Mouse (Mus musculus) right cerebral cortex, postnatal 36 days (tissue): ENCODE data around the gene Eif4g1.

ENCODE experiments used
- DNase-seq, 2 experiments: peaks; one replicate each; pipeline ENCODE4 v3.0.0; 2022; ENCODE audit warnings: low spot score in 2 of 2, mixed read lengths in 1 of 2

The Eif4g1 gene

DNA sequence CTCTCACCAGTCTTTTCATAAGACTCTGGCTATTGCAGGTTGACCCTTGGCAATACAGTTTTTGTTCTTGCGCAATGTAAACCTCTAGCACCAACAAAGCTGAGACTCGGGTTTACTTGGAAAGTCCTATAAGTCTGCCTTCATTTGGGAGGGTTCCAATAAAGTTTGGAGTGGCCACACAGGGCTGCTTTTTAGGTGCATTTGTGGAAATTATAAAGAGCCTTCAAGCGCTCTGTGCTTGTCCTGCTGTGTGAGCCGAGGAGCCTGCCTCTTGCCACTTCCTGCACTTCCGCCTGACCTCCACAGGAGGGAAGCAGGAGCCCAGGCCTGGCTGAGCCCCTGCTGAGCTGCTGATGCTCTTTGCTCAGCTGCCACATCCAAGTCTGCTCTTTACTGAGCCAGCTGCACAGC is 56.2 kb downstream of the Eif4g1 start:
- no peak for DNase-seq

DNA sequence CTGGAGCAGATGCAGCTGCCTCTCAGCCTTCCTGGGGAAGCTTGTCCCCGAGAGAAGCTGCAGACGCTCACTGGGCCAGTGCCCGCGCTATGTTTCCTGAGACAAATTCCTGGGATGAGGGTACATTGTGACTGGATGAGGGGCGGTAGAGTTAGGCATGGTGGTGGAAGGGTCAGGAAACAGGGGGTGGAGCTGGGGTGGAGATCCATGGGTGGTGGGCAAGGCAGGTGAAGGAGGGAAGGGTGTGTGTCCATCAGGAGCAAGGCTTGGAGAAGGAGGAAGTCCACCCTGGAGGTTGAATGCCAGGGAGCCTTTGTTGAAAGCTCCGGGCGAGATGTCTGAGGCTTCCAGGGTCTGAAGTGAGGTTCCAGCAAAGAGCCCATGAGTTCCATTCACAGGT is 57.2 kb downstream of the Eif4g1 start:
- DNase-seq = no peak

DNA sequence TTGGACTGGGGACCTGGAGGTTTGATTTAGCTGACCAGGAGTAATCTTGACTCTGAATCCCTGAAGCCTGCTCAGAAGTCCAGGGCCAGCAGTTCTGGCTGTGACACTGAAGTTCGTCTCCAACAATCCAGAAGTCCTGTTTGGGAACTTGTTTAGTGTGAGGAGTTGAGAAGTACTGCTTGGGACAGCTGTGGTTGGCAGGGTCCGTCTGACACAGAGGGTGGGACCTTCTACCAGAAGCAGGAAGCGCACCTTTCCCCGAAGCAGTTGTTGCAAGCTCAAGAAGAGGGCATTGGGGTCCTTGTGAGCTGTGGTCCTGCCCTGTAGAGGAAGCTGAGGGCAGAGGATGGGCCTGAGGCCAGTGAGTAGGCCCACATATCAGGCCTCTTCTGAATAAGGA is 57.6 kb downstream of the Eif4g1 start:
- no peak for DNase-seq

DNA sequence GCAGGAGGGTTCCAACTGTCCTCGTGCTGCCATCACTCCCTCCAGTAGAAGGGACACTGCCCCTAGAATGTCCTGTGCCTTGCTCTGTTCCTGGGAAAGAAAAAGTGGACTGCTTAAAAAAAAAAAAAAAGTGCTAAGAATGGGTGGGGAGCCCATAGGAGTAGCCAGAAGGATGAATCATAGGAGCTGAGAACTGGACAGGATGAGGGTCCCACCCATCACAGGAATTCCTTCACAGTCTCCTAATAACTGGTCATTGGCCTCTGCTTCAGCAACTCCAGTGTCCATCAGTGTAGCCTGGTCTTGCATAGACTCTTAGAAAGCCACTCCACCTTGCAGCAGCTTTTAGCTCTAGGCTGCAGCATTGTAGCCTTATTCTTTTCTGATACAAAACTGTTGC is 58.3 kb downstream of the Eif4g1 start:
- no peak for DNase-seq

DNA sequence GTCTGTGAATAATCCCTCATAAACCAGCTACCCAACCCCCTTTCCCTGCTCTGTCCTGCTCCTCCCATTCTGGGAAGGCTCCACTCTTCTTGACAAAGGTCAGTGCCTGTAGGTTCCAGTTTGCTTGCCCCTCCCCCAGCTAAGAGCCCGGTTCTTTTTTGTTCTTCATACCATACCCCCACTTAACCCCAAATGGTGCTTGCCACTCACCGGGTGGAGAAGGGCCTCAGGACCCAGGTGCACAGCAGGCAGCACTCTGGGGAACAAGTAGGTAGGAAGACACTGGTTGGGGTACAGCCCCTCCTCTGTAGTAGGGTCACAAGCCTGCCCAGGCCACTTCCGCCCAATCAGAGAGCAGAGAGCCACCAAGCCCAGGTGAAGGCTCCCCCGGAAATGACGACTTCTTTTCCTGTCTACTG is 62.2 kb downstream of the Eif4g1 start:
- no peak for DNase-seq

DNA sequence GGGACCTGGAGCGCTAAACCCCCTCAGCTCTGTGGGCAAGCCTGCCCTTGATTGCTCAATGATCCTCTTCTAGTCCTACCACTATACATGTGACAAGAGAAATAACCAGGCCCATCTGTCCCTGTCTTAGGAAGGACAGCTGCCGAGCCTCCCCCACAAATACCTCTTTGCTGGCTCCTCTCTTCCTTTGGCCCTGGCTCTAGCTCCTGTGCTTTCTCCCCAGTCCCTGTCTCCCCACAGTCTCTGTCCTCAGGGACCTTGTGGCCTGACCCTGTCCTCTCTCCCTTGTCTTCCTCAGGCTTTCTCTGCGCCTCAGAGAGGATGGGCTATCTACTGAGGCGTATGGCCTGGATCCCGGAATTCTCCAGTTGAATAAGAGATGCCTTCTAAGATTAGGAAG is 63.6 kb downstream of the Eif4g1 start:
- DNase-seq = no peak

DNA sequence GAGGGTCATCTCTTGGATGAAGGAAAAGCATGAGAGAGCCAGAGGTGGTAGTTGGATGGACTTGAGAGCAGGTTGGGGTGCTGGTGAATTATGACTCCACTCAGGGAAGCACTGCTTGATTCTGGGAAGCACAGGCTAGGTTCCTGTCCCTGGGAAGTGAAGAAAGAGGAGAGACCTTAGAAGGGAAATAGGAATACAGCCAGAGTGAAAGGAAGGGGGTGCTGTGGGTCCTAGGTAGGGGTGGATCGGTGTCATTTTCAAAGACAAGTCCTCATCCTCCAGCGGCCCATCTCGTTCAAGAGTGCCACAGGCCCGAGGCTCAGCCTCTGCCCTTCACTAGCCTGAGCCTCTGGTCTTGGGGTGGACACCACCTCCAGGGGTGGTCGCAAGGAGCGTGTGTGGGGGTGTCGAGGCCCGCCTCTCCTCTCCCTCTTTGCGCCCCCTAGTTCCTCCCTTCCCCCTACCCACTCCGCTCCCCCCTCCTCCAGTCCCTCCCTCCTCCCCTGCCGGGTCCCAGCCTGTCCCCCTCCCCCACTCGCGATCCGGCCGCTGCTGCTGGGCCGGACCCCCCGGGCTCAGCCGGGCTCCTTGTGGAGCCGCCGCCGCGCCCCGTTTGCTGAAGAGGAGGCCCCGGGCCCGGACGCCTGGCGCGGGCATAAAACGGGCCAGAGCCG is 64.3 kb downstream of the Eif4g1 start:
- DNase-seq = no peak

DNA sequence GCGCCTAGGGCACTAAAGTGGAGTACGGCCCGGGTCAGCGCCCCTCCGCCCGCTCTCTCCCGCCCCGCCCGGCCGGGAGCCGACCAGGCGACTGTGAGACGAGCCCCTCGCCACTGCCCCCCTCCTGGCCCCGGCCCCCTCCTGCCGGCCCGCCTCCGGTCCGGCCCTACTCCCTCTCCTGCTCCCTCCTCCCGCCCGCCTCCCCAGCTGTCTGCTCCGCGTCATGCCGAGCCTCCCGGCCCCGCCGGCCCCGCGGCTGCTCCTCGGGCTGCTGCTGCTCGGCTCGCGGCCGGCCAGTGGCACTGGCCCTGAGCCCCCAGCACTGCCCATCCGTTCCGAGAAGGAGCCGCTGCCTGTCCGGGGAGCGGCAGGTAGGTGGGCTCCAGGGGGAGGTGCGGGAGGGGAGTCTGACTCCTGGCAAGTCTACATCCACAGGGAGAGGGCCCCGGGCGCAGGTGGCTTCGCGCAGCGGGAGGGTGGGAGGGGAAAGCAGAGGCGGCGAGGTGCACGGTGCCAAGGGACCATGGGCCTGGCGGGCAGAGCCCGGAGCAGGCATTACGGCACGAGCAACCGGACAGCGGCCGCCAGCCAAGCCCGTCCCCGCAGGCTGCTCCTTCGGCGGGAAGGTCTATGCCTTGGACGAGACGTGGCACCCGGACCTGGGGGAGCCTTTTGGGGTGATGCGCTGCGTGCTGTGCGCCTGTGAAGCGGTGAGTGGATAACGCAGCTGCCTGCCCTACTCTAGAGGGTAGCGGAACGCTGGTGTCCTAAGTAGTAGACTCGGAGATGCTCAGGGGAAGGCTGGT is 65.0 kb downstream of the Eif4g1 start, which contains the start of gene Chrd:
Gene Chrd (plus strand): TSS at position 203 of the 806 bp plus-strand sequence.
- no peak for DNase-seq

DNA sequence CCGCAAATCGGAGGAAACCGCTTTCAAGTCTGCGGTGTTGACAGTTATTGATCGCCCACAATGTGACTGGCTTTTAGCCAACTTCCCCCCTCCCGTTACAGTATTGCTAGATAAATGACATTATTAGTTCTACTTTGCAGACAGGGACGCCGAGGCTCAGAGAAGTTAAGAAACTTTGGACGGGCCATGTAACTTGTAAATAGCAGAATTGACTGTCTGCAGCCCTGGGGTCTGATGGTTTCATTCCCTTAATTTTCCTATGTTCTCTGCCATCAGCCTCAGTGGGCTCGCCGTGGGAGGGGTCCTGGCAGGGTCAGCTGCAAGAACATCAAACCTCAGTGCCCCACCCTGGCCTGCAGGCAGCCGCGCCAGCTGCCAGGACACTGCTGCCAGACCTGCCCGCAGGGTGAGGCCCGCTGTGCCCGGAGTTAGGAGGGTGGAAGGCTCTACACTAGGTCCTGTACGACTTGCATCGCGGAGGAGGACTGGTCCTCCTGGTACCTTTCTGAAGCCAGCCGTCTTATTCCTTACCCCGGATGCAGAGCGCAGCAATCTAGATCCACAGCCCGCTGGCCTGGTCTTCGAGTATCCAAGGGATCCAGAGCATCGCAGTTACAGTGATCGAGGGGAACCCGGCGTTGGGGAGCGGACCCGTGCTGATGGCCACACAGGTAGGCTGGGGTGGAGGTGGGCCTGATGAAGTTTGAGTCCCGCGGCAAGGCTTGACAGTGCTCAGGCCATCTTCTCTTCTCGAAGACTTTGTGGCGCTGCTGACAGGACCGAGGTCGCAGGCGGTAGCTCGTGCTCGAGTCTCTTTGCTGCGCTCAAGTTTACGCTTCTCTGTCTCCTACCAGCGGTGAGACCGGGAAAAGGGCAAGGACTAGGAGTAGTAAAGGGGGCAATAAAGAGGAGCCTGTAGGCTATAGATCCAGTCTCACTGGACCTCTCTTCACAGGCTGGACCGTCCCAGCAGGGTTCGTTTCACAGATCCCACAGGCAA is 65.9 kb downstream of the Eif4g1 start, which contains the start of gene Thpo:
Gene Thpo (minus strand): TSS at position 781 of the 1,000 bp plus-strand sequence.
- no peak for DNase-seq

DNA sequence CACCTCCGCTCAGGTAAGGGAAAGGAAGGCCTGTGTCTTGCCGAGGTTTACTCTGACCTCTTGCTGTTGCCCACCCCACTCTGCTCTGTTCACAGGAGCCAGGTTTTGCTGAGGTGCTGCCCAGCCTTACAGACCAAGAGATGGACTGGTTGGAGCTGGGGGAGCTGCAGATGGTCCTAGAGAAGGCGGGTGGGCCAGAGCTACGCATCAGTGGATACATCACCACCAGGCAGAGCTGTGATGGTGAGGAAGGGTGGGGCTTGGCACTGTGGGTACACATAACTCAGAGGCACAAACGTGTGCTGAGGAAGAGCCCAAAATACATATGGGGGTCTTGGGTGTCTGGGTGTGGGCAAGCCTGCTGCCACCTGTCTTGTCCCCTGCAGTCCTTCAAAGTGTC is 67.5 kb downstream of the Eif4g1 start:
- DNase-seq = no peak

DNA sequence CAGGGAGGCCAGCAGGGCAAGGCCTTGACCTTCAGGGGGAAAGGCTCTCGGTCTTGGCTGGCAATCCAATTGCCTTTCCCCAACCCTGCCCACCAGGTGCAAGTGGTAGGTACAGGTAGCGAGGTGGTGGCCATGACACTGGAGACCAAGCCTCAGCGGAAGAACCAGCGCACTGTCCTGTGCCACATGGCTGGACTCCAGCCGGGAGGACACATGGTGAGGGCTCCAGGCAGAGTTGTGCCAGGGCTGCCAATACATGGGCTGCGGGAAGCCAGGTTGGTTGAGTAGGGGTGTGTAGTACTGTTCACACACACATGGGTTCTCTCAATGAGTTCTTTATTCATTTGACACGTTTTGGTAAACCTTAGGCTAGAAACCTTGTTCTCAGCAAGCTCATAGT is 68.1 kb downstream of the Eif4g1 start:
- no peak for DNase-seq

DNA sequence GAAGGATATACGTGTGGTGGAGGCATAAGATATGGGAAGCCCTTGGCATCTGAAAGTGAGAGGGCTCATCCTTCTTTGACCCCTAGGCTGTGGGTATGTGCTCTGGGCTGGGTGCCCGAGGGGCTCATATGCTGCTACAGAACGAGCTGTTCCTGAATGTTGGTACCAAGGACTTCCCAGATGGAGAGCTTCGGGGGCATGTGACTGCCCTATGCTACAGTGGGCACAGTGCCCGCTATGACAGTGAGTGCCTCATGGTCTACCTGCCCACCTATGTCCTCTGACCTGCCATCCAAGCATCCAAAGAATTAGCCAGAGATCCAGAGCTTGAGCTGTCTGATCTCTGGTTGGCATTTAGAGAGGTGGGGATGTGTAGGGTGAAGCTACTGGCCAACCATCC is 68.7 kb downstream of the Eif4g1 start:
- DNase-seq = no peak

DNA sequence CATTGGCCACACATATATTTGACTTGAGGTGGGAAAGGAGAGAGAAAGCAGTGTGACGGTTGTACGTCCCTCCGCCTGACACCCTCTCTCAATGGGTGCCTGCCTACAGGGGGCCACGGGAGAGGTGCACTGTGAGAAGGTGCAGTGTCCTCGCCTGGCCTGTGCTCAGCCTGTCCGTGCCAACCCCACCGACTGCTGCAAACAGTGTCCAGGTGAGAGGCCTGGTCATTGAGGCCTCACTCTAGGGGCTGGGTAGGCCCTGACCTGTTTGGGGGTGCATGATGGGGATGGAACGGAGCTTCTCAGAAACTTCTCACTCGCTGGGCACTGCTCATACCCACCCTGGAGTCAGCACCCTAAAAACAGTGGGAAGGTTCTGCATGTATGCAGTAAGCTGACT is 71.7 kb downstream of the Eif4g1 start:
- no peak for DNase-seq
